Mouse (Mus musculus): ENCODE measurements at regions not wholly inside any gene's neighbourhood (a gene's known extent, or its start where the extent isn't known, plus 50 kb on each side); places are given as distances from the start of the nearest gene placed in this dataset.

DNA sequence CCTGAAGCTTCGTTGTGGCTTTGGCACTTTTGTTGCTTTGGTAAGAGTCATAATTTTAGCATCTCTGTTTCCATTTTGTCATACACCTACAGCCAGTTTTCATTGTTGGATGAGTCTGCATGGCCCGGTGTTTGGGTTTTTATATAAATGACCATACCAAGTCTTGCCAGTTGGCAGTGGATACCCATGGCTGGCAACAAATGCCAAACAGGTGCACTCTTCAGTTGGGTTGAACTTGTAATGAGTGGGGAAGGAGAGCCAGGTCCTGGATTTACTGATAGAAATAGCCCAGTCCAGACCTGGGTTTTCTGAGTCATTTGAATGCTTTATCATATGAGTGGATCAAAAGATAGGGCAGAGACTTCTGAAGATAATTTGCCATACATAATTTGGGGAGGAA lies 64.3 kb upstream of the Slc24a3 start:
- no peak for DNase-seq (ENCODE audit: extremely low read depth)
- H3K79me2 ChIP-seq (replicated peaks; ENCODE audit: control insufficient read depth, extremely low read depth, insufficient read depth, poor library complexity, severe bottlenecking), result no peaks in the 10 kb centered on the region
- no peaks in the 10 kb centered on the region for H3K9me3 ChIP-seq (replicated peaks; ENCODE audit: low read length)
- dilution Hi-C loops (cut with MboI; ENCODE audit: extremely low pct_ligation_motif_present, extremely low pct_unique_long_range_greater_than_20kb, low sequenced_read_pairs), result no loop called here
- no peak overlapping the region for H3K4me2 ChIP-seq (ENCODE audit: insufficient read depth, low read depth, poor library complexity, severe bottlenecking)
- peaks cover 1% of the 10 kb centered on the region for H3K27me3 ChIP-seq (replicated peaks)
- no peaks in the 10 kb centered on the region for H3K4me1 ChIP-seq (ENCODE audit: control insufficient read depth in 1 of 2, insufficient read depth in 2 of 2)
- no peak overlapping the region for H3K27ac ChIP-seq (ENCODE audit: insufficient read depth, low read depth)
- in situ Hi-C loops (cut with MboI; ENCODE audit: low pct_ligation_motif_present, low pct_unique_long_range_greater_than_20kb, low sequenced_read_pairs), result no loop called here
- H3K36me3 ChIP-seq (replicated peaks in 1 of 2; ENCODE audit: control insufficient read depth in 1 of 2, insufficient read depth in 1 of 2, low read length in 1 of 2), result no peaks in the 10 kb centered on the region
- H3K4me3 ChIP-seq (replicated peaks in 1 of 3; ENCODE audit: low read depth in 2 of 3, low read length in 2 of 3, poor library complexity in 1 of 3), result no peak overlapping the region
- no peak for TF ChIP-seq SIN3A (IDR thresholded peaks at IDR 0.05; ENCODE audit: low read length)
- TF ChIP-seq TCF12 (IDR thresholded peaks at IDR 0.05; ENCODE audit: low read depth, low read length), result no peak
- no peak overlapping the region for H3K9ac ChIP-seq (ENCODE audit: insufficient read depth, low read depth)

DNA sequence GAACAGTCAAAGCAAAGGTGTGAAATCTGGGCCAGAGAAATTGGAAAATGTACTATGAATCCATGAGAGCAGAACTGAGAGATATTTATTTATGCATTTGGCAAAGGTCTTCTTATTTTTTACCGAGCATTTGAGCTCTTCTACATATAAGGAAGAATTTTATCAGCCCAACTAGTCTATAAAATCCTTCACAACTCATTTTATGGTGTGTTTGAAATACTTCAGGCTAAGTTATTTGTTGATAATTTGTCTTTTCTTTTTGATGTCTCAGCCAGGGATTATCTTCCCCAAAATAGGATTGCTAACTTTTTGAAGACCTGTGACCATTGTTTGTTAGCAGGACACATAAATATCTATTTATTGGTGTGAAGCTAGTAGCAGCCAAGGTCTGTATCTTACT lies 55.9 kb upstream of the Slc24a3 start:
- no peak for DNase-seq (ENCODE audit: extremely low read depth)
- H3K4me2 ChIP-seq (ENCODE audit: insufficient read depth, low read depth, poor library complexity, severe bottlenecking), result no peak overlapping the region
- TF ChIP-seq ELF1 (IDR thresholded peaks at IDR 0.05; ENCODE audit: low read depth, low read length), result no peak
- no peak for TF ChIP-seq ETS1 (conservative IDR thresholded peaks at IDR 0.05; ENCODE audit: low read depth, low read length)
- no peak for TF ChIP-seq ZC3H11A (IDR thresholded peaks at IDR 0.05; ENCODE audit: low read depth, low read length)
- no peak for TF ChIP-seq MYC (IDR thresholded peaks at IDR 0.05; ENCODE audit: low read depth, low read length)
- no peak for TF ChIP-seq ZNF384 (IDR thresholded peaks at IDR 0.05; ENCODE audit: low read depth, low read length)
- TF ChIP-seq CHD1 (IDR thresholded peaks at IDR 0.05; ENCODE audit: low read depth, low read length), result no peak
- TF ChIP-seq E2F4 (IDR thresholded peaks at IDR 0.05; ENCODE audit: insufficient replicate concordance, low read depth, low read length), result no peak
- no peak for TF ChIP-seq USF1 (IDR thresholded peaks at IDR 0.05; ENCODE audit: low read depth, low read length)
- no peak for TF ChIP-seq USF2 (conservative IDR thresholded peaks at IDR 0.05; ENCODE audit: low read depth, low read length)
- in situ Hi-C loops (cut with MboI; ENCODE audit: low pct_ligation_motif_present, low pct_unique_long_range_greater_than_20kb, low sequenced_read_pairs) (no loop called here), dilution Hi-C loops (cut with MboI; ENCODE audit: extremely low pct_ligation_motif_present, extremely low pct_unique_long_range_greater_than_20kb, low sequenced_read_pairs) (no loop called here)
- no peaks in the 10 kb centered on the region for H3K4me1 ChIP-seq (ENCODE audit: control insufficient read depth in 1 of 2, insufficient read depth in 2 of 2)
- H3K36me3 ChIP-seq (replicated peaks in 1 of 2; ENCODE audit: control insufficient read depth in 1 of 2, insufficient read depth in 1 of 2, low read length in 1 of 2), result no peaks in the 10 kb centered on the region
- no peaks in the 10 kb centered on the region for H3K9me3 ChIP-seq (replicated peaks; ENCODE audit: low read length)
- no peaks in the 10 kb centered on the region for H3K79me2 ChIP-seq (replicated peaks; ENCODE audit: control insufficient read depth, extremely low read depth, insufficient read depth, poor library complexity, severe bottlenecking)
- H3K9ac ChIP-seq (ENCODE audit: insufficient read depth, low read depth), result no peak overlapping the region
- no peak overlapping the region for H3K4me3 ChIP-seq (replicated peaks in 1 of 3; ENCODE audit: low read depth in 2 of 3, low read length in 2 of 3, poor library complexity in 1 of 3)
- no peaks in the 10 kb centered on the region for H3K27me3 ChIP-seq (replicated peaks)
- no peak overlapping the region for H3K27ac ChIP-seq (ENCODE audit: insufficient read depth, low read depth)

DNA sequence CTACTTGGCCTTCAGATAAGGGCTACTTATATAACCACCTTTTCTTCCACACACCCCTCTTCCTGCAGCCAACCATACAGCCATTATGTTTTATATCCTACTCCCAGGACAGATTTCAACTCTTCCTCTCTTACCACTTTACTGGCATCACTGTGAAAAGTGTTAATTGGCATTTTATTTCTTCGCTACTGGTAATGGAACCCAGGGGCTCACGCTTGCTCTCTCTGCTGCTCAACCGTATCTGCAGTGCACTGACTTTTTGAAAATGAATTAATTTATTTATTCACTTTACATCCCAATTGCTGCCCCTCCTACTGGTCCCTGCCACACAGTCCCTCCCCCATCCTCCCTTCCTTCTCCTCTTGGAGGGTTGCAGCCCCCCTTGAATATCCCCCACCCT lies 52.5 kb upstream of the Slc24a3 start:
- in situ Hi-C loops (cut with MboI; ENCODE audit: low pct_ligation_motif_present, low pct_unique_long_range_greater_than_20kb, low sequenced_read_pairs) (no loop called here), dilution Hi-C loops (cut with MboI; ENCODE audit: extremely low pct_ligation_motif_present, extremely low pct_unique_long_range_greater_than_20kb, low sequenced_read_pairs) (no loop called here)
- Histone ChIP-seq H3K4me2 (ENCODE audit: insufficient read depth, low read depth, poor library complexity, severe bottlenecking) (no peak overlapping the region), H3K27ac (ENCODE audit: insufficient read depth, low read depth) (no peak overlapping the region), H3K79me2 (replicated peaks; ENCODE audit: control insufficient read depth, extremely low read depth, insufficient read depth, poor library complexity, severe bottlenecking) (no peaks in the 10 kb centered on the region), H3K36me3 (replicated peaks in 1 of 2; ENCODE audit: control insufficient read depth in 1 of 2, insufficient read depth in 1 of 2, low read length in 1 of 2) (no peaks in the 10 kb centered on the region), H3K4me3 (replicated peaks in 1 of 3; ENCODE audit: low read depth in 2 of 3, low read length in 2 of 3, poor library complexity in 1 of 3) (no peak overlapping the region), H3K27me3 (replicated peaks) (no peaks in the 10 kb centered on the region), H3K4me1 (ENCODE audit: control insufficient read depth in 1 of 2, insufficient read depth in 2 of 2) (no peaks in the 10 kb centered on the region), H3K9me3 (replicated peaks; ENCODE audit: low read length) (no peaks in the 10 kb centered on the region), H3K9ac (ENCODE audit: insufficient read depth, low read depth) (no peak overlapping the region)
- DNase-seq (ENCODE audit: extremely low read depth), result no peak
- TF ChIP-seq HCFC1 (IDR thresholded peaks at IDR 0.05; ENCODE audit: low read depth, low read length), result no peak
- no peak for TF ChIP-seq POLR2A (IDR thresholded peaks at IDR 0.05; ENCODE audit: low read depth, low read length)
- no peak for TF ChIP-seq UBTF (IDR thresholded peaks at IDR 0.05; ENCODE audit: low read depth, low read length)
- TF ChIP-seq ZC3H11A (IDR thresholded peaks at IDR 0.05; ENCODE audit: low read depth, low read length), result no peak
- no peak for TF ChIP-seq MAX (IDR thresholded peaks at IDR 0.05; ENCODE audit: low read length)
- no peak for TF ChIP-seq KAT2A (IDR thresholded peaks at IDR 0.05; ENCODE audit: insufficient replicate concordance, low read length)
- no peak for TF ChIP-seq MEF2A (IDR thresholded peaks at IDR 0.05; ENCODE audit: borderline replicate concordance, low read depth, low read length)

All from CH12.LX (cell line).